Mouse (Mus musculus) gastrocnemius, postnatal 36 days (tissue): ENCODE measurements around the gene Auts2. TPM values are rescaled to one million over a fixed set of nuclear protein-coding genes. Genes with fewer than 3 reads are reported as not detected.

ENCODE experiments used
- DNase-seq, 2 experiments: peaks; one replicate each; pipeline ENCODE4 v3.0.0; 2022
- intact Hi-C: fragments of 180-260 bp; cut with DNase I; formaldehyde crosslinking; loops from one replicate; pipeline ENCODE4 v1.15.1; 2025
- total RNA-seq, 2 experiments: library from RNA; stranded (reverse); gene quantifications; 2 replicates each; pipeline ENCODE4 v1.2.3; 2021

Auts2 gene
- total RNA-seq, 2 experiments from 2014 or later, result 14.6 to 15.5 TPM

GRCm38 (mm10) chr5:131566032-131566431, 977.1 kb downstream of the Auts2 start:
- intact Hi-C loops, result no loop called here
- DNase-seq, result no peak

GRCm38 (mm10) chr5:131563630-131564252, 979.4 kb downstream of the Auts2 start:
- DNase-seq, result no peak
- intact Hi-C loops, result no loop called here

- DNase-seq, result no peak
- intact Hi-C loops, result no loop called here
Observed at GRCm38 (mm10) chr5:131560773-131561560, 982.2 kb downstream of the Auts2 start.

GRCm38 (mm10) chr5:131558403-131559174, 984.6 kb downstream of the Auts2 start:
- intact Hi-C loops, result loop anchor here (2.0 kb wide), 1 partner anchor 14 kb away; no protein-coding TSS in a partner anchor
- no peak for DNase-seq

- intact Hi-C loops, result loop anchor here (2.0 kb wide), 1 partner anchor 15 kb away; no protein-coding TSS in a partner anchor
- no peak for DNase-seq
Observed at GRCm38 (mm10) chr5:131557591-131558385, 985.4 kb downstream of the Auts2 start.

- DNase-seq, result no peak
- intact Hi-C loops, result no loop called here
Observed at GRCm38 (mm10) chr5:131548932-131549563, 994.1 kb downstream of the Auts2 start.

- no peak for DNase-seq
- intact Hi-C loops, result no loop called here
Observed at GRCm38 (mm10) chr5:131547926-131548325, 995.2 kb downstream of the Auts2 start.

GRCm38 (mm10) chr5:131546414-131546813, 996.7 kb downstream of the Auts2 start:
- intact Hi-C loops, result no loop called here
- no peak for DNase-seq

- intact Hi-C loops, result no loop called here
- no peak for DNase-seq
Observed at GRCm38 (mm10) chr5:131544381-131544780, 998.8 kb downstream of the Auts2 start.

GRCm38 (mm10) chr5:131538311-131538915, 1004.7 kb downstream of the Auts2 start:
- intact Hi-C loops, result loop anchor here (10.0 kb wide), 2 partner anchors 536 to 576 kb away; no protein-coding TSS in a partner anchor

GRCm38 (mm10) chr5:131537831-131538310, 1005.3 kb downstream of the Auts2 start:
- DNase-seq, result peak; percentile 13 to 47
- intact Hi-C loops, result loop anchor here (10.0 kb wide), 2 partner anchors 537 to 577 kb away; no protein-coding TSS in a partner anchor

More at GRCm38 (mm10) chr5:131538311-131538915, 1004.7 kb downstream of the Auts2 start:
- DNase-seq, result peak; percentile 63 to 69

- DNase-seq, result peak; percentile 50 to 57
- intact Hi-C loops, result loop anchor here (10.0 kb wide), 2 partner anchors 538 to 578 kb away; no protein-coding TSS in a partner anchor
Observed at GRCm38 (mm10) chr5:131537155-131537830, 1005.9 kb downstream of the Auts2 start.

GRCm38 (mm10) chr5:131535752-131536151, 1007.4 kb downstream of the Auts2 start:
- no peak for DNase-seq
- intact Hi-C loops, result loop anchor here (10.0 kb wide), 2 partner anchors 539 to 579 kb away; no protein-coding TSS in a partner anchor

GRCm38 (mm10) chr5:131533815-131534214, 1009.3 kb downstream of the Auts2 start:
- peak in 1 of 2 experiments; percentile 35 for DNase-seq
- intact Hi-C loops, result loop anchor here (5.0 to 10.0 kb wide), 3 partner anchors 541 to 693 kb away; no protein-coding TSS in a partner anchor

- no peak for DNase-seq
Observed at GRCm38 (mm10) chr5:131531744-131532552, 1011.2 kb downstream of the Auts2 start.

GRCm38 (mm10) chr5:131530828-131531227, 1012.3 kb downstream of the Auts2 start:
- intact Hi-C loops, result loop anchor here (5.0 to 10.0 kb wide), 3 partner anchors 544 to 696 kb away; no protein-coding TSS in a partner anchor
- no peak for DNase-seq

More at GRCm38 (mm10) chr5:131531744-131532552, 1011.2 kb downstream of the Auts2 start:
- intact Hi-C loops, result loop anchor here (5.0 to 10.0 kb wide), 3 partner anchors 543 to 695 kb away; no protein-coding TSS in a partner anchor

- intact Hi-C loops, result no loop called here
Observed at GRCm38 (mm10) chr5:131526666-131527065, 1016.5 kb downstream of the Auts2 start.

More at GRCm38 (mm10) chr5:131526666-131527065, 1016.5 kb downstream of the Auts2 start:
- DNase-seq, result no peak
